In genomic region chr8:84513765-84514164, GRCm38 (mm10) we compare ENCODE assay signal across 9 mouse cellular contexts.
DNase-seq lines count a peak whose midpoint lies in the region; ATAC-seq and TF ChIP-seq lines count a peak whose summit lies in the region.
"Had no signal": no experiment of that assay in that cellular context is flagged by ENCODE, and none has a peak within 500 bp of the region (broad histone marks: within the 10 kb centered on the region; RNA-seq: fewer than 3 reads in every experiment).

No protein-coding gene starts in this region.

- DNase-seq in CD4-positive, CD25-positive, alpha-beta regulatory T cell, adult 2 months (ENCODE audit: low read depth, low spot score): peak; percentile 17
- DNase-seq in left cerebral cortex, postnatal 4 days: peak; percentile 53
- DNase-seq in left cerebral cortex, postnatal 36 days (ENCODE audit: low spot score in 2 of 2): no peak
- peak; percentile 46 to 59 for DNase-seq in adrenal gland, postnatal 36 days
- DNase-seq in splenic B cell, adult 2 months (ENCODE audit: low read depth, low spot score): peak; percentile 5
- no peak for DNase-seq in right cerebral cortex, postnatal 25 days

- intact Hi-C loops in left cerebral cortex, postnatal 4 days (cut with DNase I): loop anchor here (5.0 kb wide), 1 partner anchor 151 kb away; no protein-coding TSS in a partner anchor
- intact Hi-C loops in left cerebral cortex, postnatal 36 days (cut with DNase I): loop anchor here (5.0 kb wide), 1 partner anchor 151 kb away; no protein-coding TSS in a partner anchor

- no peak overlapping the region for H3K27ac ChIP-seq in embryonic fibroblast, embryonic 13.5 days (ENCODE audit: insufficient read depth, low read length)
- H3K27ac ChIP-seq: lung, embryonic 15.5 days had no signal

- H3K4me1 ChIP-seq in embryonic fibroblast, embryonic 13.5 days (ENCODE audit: control insufficient read depth, insufficient read depth, low read length): no peaks in the 10 kb centered on the region
- H3K4me1 ChIP-seq: lung, embryonic 15.5 days had no signal

- no peak overlapping the region for H3K4me3 ChIP-seq in embryonic fibroblast, embryonic 13.5 days (ENCODE audit: insufficient read depth, low read length)
- H3K4me3 ChIP-seq: lung, embryonic 15.5 days had no signal

- ATAC-seq in CD4-positive, CD25-positive, alpha-beta regulatory T cell, adult 4 months: no peak

- TF ChIP-seq POLR2A in embryonic fibroblast, embryonic 13.5 days (IDR thresholded peaks at IDR 0.05; ENCODE audit: low read depth, low read length): no peak

- no peaks in the 10 kb centered on the region for H3K27me3 ChIP-seq in splenic B cell, adult 2 months (ENCODE audit: control insufficient read depth, insufficient read depth, low read length, poor library complexity, severe bottlenecking)
- H3K27me3 ChIP-seq: lung, embryonic 15.5 days had no signal

- H3K36me3 ChIP-seq in splenic B cell, adult 2 months (ENCODE audit: control insufficient read depth, insufficient read depth, low read length, poor library complexity, severe bottlenecking): no peaks in the 10 kb centered on the region
- H3K36me3 ChIP-seq: lung, embryonic 15.5 days had no signal

- TF ChIP-seq CTCF in embryonic fibroblast, embryonic 13.5 days (IDR thresholded peaks at IDR 0.05; ENCODE audit: borderline replicate concordance, insufficient read depth, low read length): peak; percentile 50

Comparison
In these comparisons a context has a peak if more than half of its experiments do, and no peak if none do; other contexts are left out.
1. DNase-seq: peak in CD4-positive, CD25-positive, alpha-beta regulatory T cell, adult 2 months (single experiment), left cerebral cortex, postnatal 4 days (single experiment), adrenal gland, postnatal 36 days (2 of 2) and splenic B cell, adult 2 months (single experiment); none in left cerebral cortex, postnatal 36 days (0 of 2) and right cerebral cortex, postnatal 25 days (single experiment).